Mouse (Mus musculus) hematopoietic stem cell, adult 5-6 weeks (primary cell): ENCODE data around the gene Psmd14. TPM values are rescaled to one million over a fixed set of nuclear protein-coding genes. Genes with fewer than 3 reads are reported as not detected.

Experiments
- ATAC-seq, 2 experiments: fragments of 125-278 bp in 1 of 2; replicated peaks in 1 of 2; 2 replicates each; pipeline ENCODE4 v1.8.0; 2016 to 2017; ENCODE audit warnings: inconsistent platforms in 2 of 2, mild to moderate bottlenecking in 2 of 2, moderate number of reproducible peaks in 2 of 2, low read depth in 1 of 2, moderate TSS enrichment in 1 of 2; ENCODE audit not compliant: low FRiP score in 2 of 2, poor library complexity in 2 of 2, severe bottlenecking in 2 of 2, insufficient read depth in 1 of 2, low TSS enrichment in 1 of 2
- total RNA-seq: library from RNA; stranded (forward); fragments of 172-1452, 232-1000 nt; gene quantifications from 2 replicates; pipeline ENCODE4 v1.2.3, GENCODE M21; 2017

Psmd14 gene
- total RNA-seq, 1 experiment from 2014 or later = 136 TPM

- ATAC-seq = no peak
Observed at GRCm38 (mm10) chr2:61750702-61751101, 39.2 kb downstream of the Psmd14 start.

GRCm38 (mm10) chr2:61751286-61751685 lies 39.8 kb downstream of the Psmd14 start:
- ATAC-seq = no peak

GRCm38 (mm10) chr2:61752362-61752761 lies 40.9 kb downstream of the Psmd14 start:
- ATAC-seq = no peak

GRCm38 (mm10) chr2:61754989-61755388 lies 43.5 kb downstream of the Psmd14 start:
- ATAC-seq = no peak

GRCm38 (mm10) chr2:61759234-61759855 lies 47.9 kb downstream of the Psmd14 start:
- no peak for ATAC-seq

GRCm38 (mm10) chr2:61760044-61760443 lies 48.5 kb downstream of the Psmd14 start:
- ATAC-seq = no peak; a peak in 1 of 4 replicates

- ATAC-seq = no peak
Observed at GRCm38 (mm10) chr2:61764470-61765105, 53.1 kb downstream of the Psmd14 start.

- no peak for ATAC-seq
Observed at GRCm38 (mm10) chr2:61765526-61765925, 54.0 kb downstream of the Psmd14 start.

- no peak for ATAC-seq
Observed at GRCm38 (mm10) chr2:61780794-61781193, 69.3 kb downstream of the Psmd14 start.

- ATAC-seq = no peak
Observed at GRCm38 (mm10) chr2:61794960-61795359, 83.5 kb downstream of the Psmd14 start.

GRCm38 (mm10) chr2:61798048-61798447 lies 86.6 kb downstream of the Psmd14 start:
- no peak for ATAC-seq

GRCm38 (mm10) chr2:61802656-61803251 lies 91.3 kb downstream of the Psmd14 start, which contains the start of gene Tbr1:
TSS of gene Tbr1 (plus strand) at chr2:61802930.
- ATAC-seq = no peak

- peak; percentile 76 to 80 for ATAC-seq
Observed at GRCm38 (mm10) chr2:61803443-61804367, 92.2 kb downstream of the Psmd14 start.

- ATAC-seq = no peak
Observed at GRCm38 (mm10) chr2:61804382-61804840, 92.9 kb downstream of the Psmd14 start.

- ATAC-seq = peak in 1 of 2 experiments; percentile 16; a peak in 2 of 4 replicates
Observed at GRCm38 (mm10) chr2:61804841-61805540, 93.5 kb downstream of the Psmd14 start.

GRCm38 (mm10) chr2:61805541-61806345 lies 94.2 kb downstream of the Psmd14 start:
- ATAC-seq = peak in 1 of 2 experiments; percentile 22; a peak in 1 of 4 replicates
